Mouse (Mus musculus): ENCODE results near the gene Kcnj10.

GRCm38 (mm10) chr1:172327206-172328001 lies 13.6 kb upstream of the Kcnj10 start:
- no peak for TF ChIP-seq CTCF (IDR thresholded peaks at IDR 0.05; ENCODE audit: borderline replicate concordance, control insufficient read depth, extremely low read depth, insufficient read depth, low read length, poor library complexity)
- TF ChIP-seq POLR2A (IDR thresholded peaks at IDR 0.05; ENCODE audit: control insufficient read depth, extremely low read depth, insufficient read depth, low read length, poor library complexity): no peak
